Mouse (Mus musculus): ENCODE measurements around the gene Fhod1. TPM values are rescaled to one million over a fixed set of nuclear protein-coding genes. Genes with fewer than 3 reads are reported as not detected.

Fhod1 gene
- polyA plus RNA-seq, 1 experiment from 2014 or later, result 3.4 TPM

DNA sequence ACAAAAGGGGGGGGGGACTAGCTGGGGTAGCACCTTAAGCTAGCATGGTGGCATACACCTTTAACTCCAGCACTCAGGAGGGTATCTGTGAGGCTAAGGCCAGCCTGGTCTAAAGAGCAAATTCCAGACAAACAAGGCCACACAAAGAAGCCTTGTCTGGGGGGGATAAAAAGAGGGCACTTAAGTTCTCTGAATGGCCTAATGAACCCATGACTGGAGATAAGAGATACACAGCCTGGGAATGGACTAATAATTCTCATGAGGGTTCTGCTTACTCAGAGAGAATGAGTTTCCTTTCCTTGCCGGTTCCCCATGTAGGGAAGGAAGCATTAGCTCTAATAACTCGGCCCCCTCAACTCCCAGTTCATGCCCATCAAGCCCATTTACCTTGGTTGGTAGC lies 15.2 kb downstream of the Fhod1 start:
- Histone ChIP-seq H3K27me3 (ENCODE audit: control insufficient read depth, insufficient read depth, low read length) (no peaks in the 10 kb centered on the region), H3K36me3 (ENCODE audit: control insufficient read depth, insufficient read depth, low read length) (peaks cover 32% of the 10 kb centered on the region), H3K4me2 (ENCODE audit: low read depth, severe bottlenecking) (no peak overlapping the region), H3K9me3 (ENCODE audit: control insufficient read depth, low read length) (no peaks in the 10 kb centered on the region), H3K4me1 (ENCODE audit: control insufficient read depth, insufficient read depth, low read length) (peaks cover under 1% of the 10 kb centered on the region; the same call in 1 of the 2 replicates), H3K4me3 (ENCODE audit: low read depth, low read length) (no peak overlapping the region), H3K27ac (replicated peaks; ENCODE audit: low read depth, low read length) (no peak overlapping the region), H3K9ac (ENCODE audit: low read length) (no peak overlapping the region)
- WGBS, result 82% methylated on average over 2 of the region's 2 CpGs
- DNase-seq (ENCODE audit: low spot score), result no peak
- no peak for ATAC-seq (ENCODE audit: insufficient number of reproducible peaks, low FRiP score, low TSS enrichment, low read depth)

DNA sequence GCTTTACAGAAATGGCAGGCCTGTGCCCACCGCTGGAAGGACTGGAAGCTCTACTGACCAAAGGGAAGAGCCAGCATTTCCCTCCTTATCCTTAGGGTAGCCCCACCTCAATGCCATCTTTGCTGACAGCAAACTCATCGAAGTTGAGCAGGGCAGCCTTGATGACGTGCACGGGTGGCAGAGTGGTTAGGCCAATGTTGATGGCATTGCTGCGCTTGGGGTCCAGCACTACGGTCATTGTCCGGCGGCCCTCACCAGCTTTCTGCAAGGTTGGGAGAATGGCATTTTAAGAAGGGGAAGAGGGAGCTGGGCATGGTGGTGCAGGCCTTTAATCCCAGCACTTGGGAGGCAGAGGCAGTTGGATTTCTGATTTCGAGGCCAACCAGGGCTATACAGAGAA lies 15.8 kb downstream of the Fhod1 start:
- Histone ChIP-seq H3K27me3 (ENCODE audit: control insufficient read depth, insufficient read depth, low read length) (no peaks in the 10 kb centered on the region), H3K9ac (ENCODE audit: low read length) (no peak overlapping the region), H3K36me3 (ENCODE audit: control insufficient read depth, insufficient read depth, low read length) (peaks cover 32% of the 10 kb centered on the region), H3K4me2 (ENCODE audit: low read depth, severe bottlenecking) (no peak overlapping the region), H3K27ac (replicated peaks; ENCODE audit: low read depth, low read length) (no peak overlapping the region), H3K4me3 (ENCODE audit: low read depth, low read length) (no peak overlapping the region), H3K4me1 (ENCODE audit: control insufficient read depth, insufficient read depth, low read length) (peaks cover 6% of the 10 kb centered on the region; the same call in 1 of the 2 replicates), H3K9me3 (ENCODE audit: control insufficient read depth, low read length) (no peaks in the 10 kb centered on the region)
- DNase-seq (ENCODE audit: low spot score), result no peak
- ATAC-seq (ENCODE audit: insufficient number of reproducible peaks, low FRiP score, low TSS enrichment, low read depth), result no peak
- 95% methylated on average over 9 of the region's 9 CpGs for whole genome bisulfite sequencing

DNA sequence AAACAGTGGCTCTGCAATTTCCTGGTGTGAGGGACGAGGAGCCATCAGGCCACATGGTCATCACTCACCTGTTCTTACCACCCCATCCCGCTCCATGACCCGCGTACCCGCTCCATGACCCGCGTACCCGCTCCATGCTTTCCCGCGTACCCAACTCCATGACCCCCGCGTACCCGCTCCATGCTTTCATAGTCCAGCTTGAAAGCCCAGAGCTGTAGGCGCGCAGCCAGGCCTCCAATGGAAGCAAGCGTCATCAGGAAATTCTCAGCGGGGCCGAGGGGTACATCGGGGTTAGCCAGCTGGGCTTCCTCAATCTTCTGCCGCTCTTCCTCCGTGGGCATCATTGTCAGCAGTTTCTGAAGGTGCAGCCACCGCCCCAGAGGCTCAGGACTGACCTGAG lies 16.3 kb downstream of the Fhod1 start:
- DNase-seq (ENCODE audit: low spot score), result no peak
- peaks cover 7% of the 10 kb centered on the region; the same call in 1 of the 2 replicates for H3K4me1 ChIP-seq (ENCODE audit: control insufficient read depth, insufficient read depth, low read length)
- H3K4me2 ChIP-seq (ENCODE audit: low read depth, severe bottlenecking), result no peak overlapping the region
- H3K9ac ChIP-seq (ENCODE audit: low read length), result no peak overlapping the region
- no peak for ATAC-seq (ENCODE audit: insufficient number of reproducible peaks, low FRiP score, low TSS enrichment, low read depth)
- H3K27ac ChIP-seq (replicated peaks; ENCODE audit: low read depth, low read length), result no peak overlapping the region
- H3K36me3 ChIP-seq (ENCODE audit: control insufficient read depth, insufficient read depth, low read length), result peaks cover 32% of the 10 kb centered on the region
- WGBS, result 92% methylated on average over 22 of the region's 22 CpGs
- no peaks in the 10 kb centered on the region for H3K27me3 ChIP-seq (ENCODE audit: control insufficient read depth, insufficient read depth, low read length)
- no peaks in the 10 kb centered on the region for H3K9me3 ChIP-seq (ENCODE audit: control insufficient read depth, low read length)
- no peak overlapping the region for H3K4me3 ChIP-seq (ENCODE audit: low read depth, low read length)

DNA sequence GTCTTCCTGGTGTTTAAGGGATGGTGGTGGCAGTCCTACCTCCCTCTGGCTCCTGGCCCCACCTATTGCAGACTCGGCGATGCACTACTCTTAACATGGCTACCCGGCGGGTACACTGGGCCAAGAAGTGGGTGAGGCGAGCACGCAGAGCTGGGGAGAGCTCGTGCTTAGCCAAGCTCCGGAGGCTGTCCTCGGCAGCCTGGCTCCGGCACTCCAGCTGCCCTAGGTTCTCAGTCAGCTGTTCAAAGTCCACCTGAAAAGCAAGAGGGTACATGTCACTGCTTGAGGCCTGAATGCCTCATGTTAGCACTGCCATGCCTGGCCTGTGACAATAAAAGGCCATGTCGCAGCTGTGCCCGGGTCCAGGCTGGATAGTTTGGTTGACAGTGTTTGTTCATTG lies 17.4 kb downstream of the Fhod1 start:
- WGBS, result 94% methylated on average over 12 of the region's 12 CpGs
- H3K4me2 ChIP-seq (ENCODE audit: low read depth, severe bottlenecking), result no peak overlapping the region
- H3K4me1 ChIP-seq (ENCODE audit: control insufficient read depth, insufficient read depth, low read length), result peaks cover 10% of the 10 kb centered on the region; the same call in 1 of the 2 replicates
- H3K36me3 ChIP-seq (ENCODE audit: control insufficient read depth, insufficient read depth, low read length), result peaks cover 29% of the 10 kb centered on the region
- H3K4me3 ChIP-seq (ENCODE audit: low read depth, low read length), result no peak overlapping the region
- H3K9me3 ChIP-seq (ENCODE audit: control insufficient read depth, low read length), result no peaks in the 10 kb centered on the region
- ATAC-seq (ENCODE audit: insufficient number of reproducible peaks, low FRiP score, low TSS enrichment, low read depth), result no peak
- H3K9ac ChIP-seq (ENCODE audit: low read length), result no peak overlapping the region
- no peaks in the 10 kb centered on the region for H3K27me3 ChIP-seq (ENCODE audit: control insufficient read depth, insufficient read depth, low read length)
- no peak overlapping the region for H3K27ac ChIP-seq (replicated peaks; ENCODE audit: low read depth, low read length)
- no peak for DNase-seq (ENCODE audit: low spot score)

DNA sequence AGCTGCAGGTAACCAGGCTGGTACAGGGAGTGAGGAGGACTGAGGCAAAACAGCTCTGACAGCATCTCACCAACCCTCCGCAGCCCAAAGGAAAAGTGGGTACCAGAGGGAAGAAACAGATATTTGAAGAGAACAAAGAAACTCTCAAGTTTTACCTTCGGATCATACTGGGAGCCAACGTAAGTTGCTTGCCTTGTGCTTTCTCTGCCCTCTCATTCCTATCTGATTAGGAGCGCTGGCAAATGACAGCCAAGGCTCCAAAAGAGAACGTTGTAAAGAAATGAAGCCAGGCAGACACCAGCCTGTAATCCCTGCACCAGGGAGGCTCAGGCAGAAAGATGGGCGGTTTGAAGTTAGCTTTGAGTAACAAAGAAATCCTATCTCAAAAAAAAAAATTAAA lies 20.8 kb downstream of the Fhod1 start:
- H3K4me2 ChIP-seq (ENCODE audit: low read depth, severe bottlenecking), result peak overlapping the region; percentile 88

DNA sequence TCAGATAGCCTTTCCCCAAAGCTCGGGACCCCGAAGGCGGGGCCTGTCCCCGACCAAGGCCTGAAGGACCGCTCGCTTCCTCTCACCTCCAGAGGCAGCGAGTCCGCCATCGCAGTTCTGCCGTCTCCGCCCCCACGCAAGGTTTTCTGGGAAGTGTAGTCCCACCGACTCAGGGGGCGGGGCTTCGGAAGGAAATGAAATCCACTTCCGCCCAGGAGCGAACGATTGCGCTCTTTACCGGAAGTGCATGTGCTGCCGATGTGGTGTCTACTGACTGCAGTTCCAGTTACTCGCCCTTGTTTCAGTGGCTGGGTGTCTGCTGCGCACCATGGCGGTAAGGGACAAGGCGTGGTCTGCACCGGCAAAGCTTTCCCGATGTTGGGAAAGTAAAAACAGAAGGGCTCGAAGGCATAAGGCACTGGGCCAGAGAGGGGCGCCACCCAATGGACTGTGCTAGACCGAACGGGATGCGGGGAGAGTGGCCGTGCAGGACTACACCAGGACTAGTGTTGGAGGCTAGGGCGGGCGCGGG lies 21.5 kb downstream of the Fhod1 start, which contains the start of the genes Lrrc29 and Tmem208:
Gene Lrrc29 (minus strand): TSS at position 138 of the 532 bp plus-strand sequence.
Gene Tmem208 (plus strand): TSS at position 214 of the 532 bp plus-strand sequence.
- Histone ChIP-seq H3K9ac (ENCODE audit: low read length) (peak within 1 kb of the TSS; percentile 70), H3K36me3 (ENCODE audit: control insufficient read depth, insufficient read depth, low read length) (peaks cover 23% of the 10 kb centered on the region), H3K4me1 (ENCODE audit: control insufficient read depth, insufficient read depth, low read length) (peaks cover 14% of the 10 kb centered on the region; the same call in 1 of the 2 replicates), H3K9me3 (ENCODE audit: control insufficient read depth, low read length) (no peaks in the 10 kb centered on the region), H3K27ac (replicated peaks; ENCODE audit: low read depth, low read length) (peak within 1 kb of the TSS; percentile 56; the same call in 1 of the 2 replicates), H3K4me2 (ENCODE audit: low read depth, severe bottlenecking) (peak within 1 kb of the TSS; percentile 88), H3K27me3 (ENCODE audit: control insufficient read depth, insufficient read depth, low read length) (no peaks in the 10 kb centered on the region), H3K4me3 (ENCODE audit: low read depth, low read length) (peak within 1 kb of the TSS; percentile 82)
- under 1% methylated on average over 36 of the region's 36 CpGs for WGBS
- ATAC-seq (ENCODE audit: insufficient number of reproducible peaks, low FRiP score, low TSS enrichment, low read depth), result peak; percentile 93
- DNase-seq (ENCODE audit: low spot score), result peak; percentile 98

More for the DNA sequence above, 20.8 kb downstream of the Fhod1 start:
- WGBS, result 44% methylated on average over 6 of the region's 6 CpGs
- peak overlapping the region; percentile 82 for H3K4me3 ChIP-seq (ENCODE audit: low read depth, low read length)
- H3K9me3 ChIP-seq (ENCODE audit: control insufficient read depth, low read length), result no peaks in the 10 kb centered on the region
- no peak for ATAC-seq (ENCODE audit: insufficient number of reproducible peaks, low FRiP score, low TSS enrichment, low read depth)
- H3K4me1 ChIP-seq (ENCODE audit: control insufficient read depth, insufficient read depth, low read length), result peaks cover 14% of the 10 kb centered on the region; the same call in 1 of the 2 replicates
- H3K36me3 ChIP-seq (ENCODE audit: control insufficient read depth, insufficient read depth, low read length), result peaks cover 23% of the 10 kb centered on the region
- no peak for DNase-seq (ENCODE audit: low spot score)
- no peaks in the 10 kb centered on the region for H3K27me3 ChIP-seq (ENCODE audit: control insufficient read depth, insufficient read depth, low read length)
- H3K27ac ChIP-seq (replicated peaks; ENCODE audit: low read depth, low read length), result no peak overlapping the region
- peak overlapping the region; percentile 67 for H3K9ac ChIP-seq (ENCODE audit: low read length)

DNA sequence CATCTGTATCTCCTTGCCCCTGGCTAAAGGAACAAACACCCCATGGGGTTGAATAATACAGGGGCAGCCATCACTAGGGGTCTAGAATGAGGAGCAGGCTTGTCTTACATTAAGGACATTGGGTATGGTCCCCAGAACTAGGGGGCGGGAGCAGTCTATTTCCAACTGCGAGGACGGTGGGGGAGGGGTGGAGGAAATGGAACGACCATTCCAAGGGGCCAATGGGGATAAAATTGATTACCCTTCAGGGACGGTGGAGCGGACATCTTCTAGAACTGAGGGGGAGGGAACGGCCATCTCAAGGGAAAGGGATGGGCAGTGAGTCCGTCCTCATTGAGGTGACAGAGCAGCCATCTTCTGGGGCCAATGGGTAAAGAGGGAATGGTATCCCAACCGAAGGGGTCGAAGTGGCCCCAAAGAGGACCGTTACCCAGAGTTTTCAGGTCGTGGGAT lies 22.1 kb downstream of the Fhod1 start:
- WGBS, result 1% methylated on average over 12 of the region's 12 CpGs
- ATAC-seq (ENCODE audit: insufficient number of reproducible peaks, low FRiP score, low TSS enrichment, low read depth) (peak; percentile 27), DNase-seq (ENCODE audit: low spot score) (no peak)
- H3K9ac ChIP-seq (ENCODE audit: low read length), result peak overlapping the region; percentile 70
- peaks cover 14% of the 10 kb centered on the region; the same call in 1 of the 2 replicates for H3K4me1 ChIP-seq (ENCODE audit: control insufficient read depth, insufficient read depth, low read length)
- H3K4me2 ChIP-seq (ENCODE audit: low read depth, severe bottlenecking), result peak overlapping the region; percentile 88
- H3K27me3 ChIP-seq (ENCODE audit: control insufficient read depth, insufficient read depth, low read length), result no peaks in the 10 kb centered on the region
- H3K27ac ChIP-seq (replicated peaks; ENCODE audit: low read depth, low read length), result 0 out of 2 replicates have a peak overlapping the region, but pooled peaks have one; percentile 21
- peak overlapping the region; percentile 82 for H3K4me3 ChIP-seq (ENCODE audit: low read depth, low read length)
- H3K9me3 ChIP-seq (ENCODE audit: control insufficient read depth, low read length), result no peaks in the 10 kb centered on the region
- H3K36me3 ChIP-seq (ENCODE audit: control insufficient read depth, insufficient read depth, low read length), result peaks cover 21% of the 10 kb centered on the region

DNA sequence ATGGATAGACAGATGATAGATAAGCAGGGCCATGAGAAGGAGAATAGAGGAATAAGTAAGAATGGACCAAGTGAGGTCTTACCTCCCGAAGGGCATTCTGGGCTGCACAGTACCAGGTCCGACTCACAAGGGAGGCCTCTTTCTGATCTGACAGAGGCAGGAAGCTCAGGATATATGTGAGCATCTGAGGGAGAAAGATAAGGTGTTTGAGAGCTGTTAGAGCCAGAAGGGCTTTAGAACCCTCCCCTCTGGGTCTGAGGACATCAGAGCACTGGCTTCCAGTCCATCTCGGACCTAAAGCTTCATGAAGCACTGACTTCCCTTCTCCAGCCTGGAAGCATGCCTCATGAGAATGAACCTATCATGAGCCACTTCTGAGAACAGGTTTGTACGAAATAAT lies 24.6 kb downstream of the Fhod1 start:
- WGBS, result 81% methylated on average over 4 of the region's 4 CpGs
- ATAC-seq (ENCODE audit: insufficient number of reproducible peaks, low FRiP score, low TSS enrichment, low read depth), result no peak
- H3K36me3 ChIP-seq (ENCODE audit: control insufficient read depth, insufficient read depth, low read length), result peaks cover 2% of the 10 kb centered on the region

More for the DNA sequence above, 24.6 kb downstream of the Fhod1 start:
- H3K27ac ChIP-seq (replicated peaks; ENCODE audit: low read depth, low read length), result no peak overlapping the region
- no peak overlapping the region for H3K9ac ChIP-seq (ENCODE audit: low read length)
- DNase-seq (ENCODE audit: low spot score), result no peak
- H3K4me2 ChIP-seq (ENCODE audit: low read depth, severe bottlenecking), result no peak overlapping the region
- H3K9me3 ChIP-seq (ENCODE audit: control insufficient read depth, low read length), result no peaks in the 10 kb centered on the region
- no peak overlapping the region for H3K4me3 ChIP-seq (ENCODE audit: low read depth, low read length)
- H3K4me1 ChIP-seq (ENCODE audit: control insufficient read depth, insufficient read depth, low read length), result peaks cover 14% of the 10 kb centered on the region; the same call in 1 of the 2 replicates
- no peaks in the 10 kb centered on the region for H3K27me3 ChIP-seq (ENCODE audit: control insufficient read depth, insufficient read depth, low read length)
